Mouse (Mus musculus) olfactory bulb, adult 2 months (tissue): ENCODE data around the gene Fam187a.

Experiments
- CTCF ChIP-seq: fragments of 200-500 bp; IDR thresholded peaks from 2 replicates; pipeline ENCODE4 v1.5.1; 2012; ENCODE audit warnings: low read depth, mild to moderate bottlenecking, low read length, moderate library complexity; ENCODE audit not compliant: insufficient read depth
- POLR2A ChIP-seq: fragments of 200-500 bp; IDR thresholded peaks from 2 replicates; pipeline ENCODE4 v1.6.1; 2012; ENCODE audit warnings: mild to moderate bottlenecking, low read depth, low read length, moderate library complexity; ENCODE audit not compliant: insufficient read depth

- no peak for TF ChIP-seq CTCF
- no peak for TF ChIP-seq POLR2A
Measured at GRCm38 (mm10) chr11:102874801-102875334, 10.1 kb upstream of the Fam187a start.
